Mouse (Mus musculus) mouse embryonic stem cell (cell line): ENCODE measurements around the gene Armh3.

ENCODE experiments used
- in situ Hi-C, 2 experiments: fragments of 300-500 bp; cut with MboI; formaldehyde crosslinking; loops; 1 replicate in 1 of 2; 3 replicates in 1 of 2; pipeline ENCODE4 v1.14.3; 2019 to 2020; ENCODE audit warnings: low sequenced_read_pairs in 2 of 2, low pct_unique_long_range_greater_than_20kb in 1 of 2, mixed read lengths in 1 of 2; ENCODE audit not compliant: unreplicated experiment in 1 of 2

The Armh3 gene

GRCm38 (mm10) chr19:45783933-45784576, 214.2 kb downstream of the Armh3 start:
- in situ Hi-C loops, result no loop called here

GRCm38 (mm10) chr19:45783181-45783932, 214.9 kb downstream of the Armh3 start, which contains the start of gene Mgea5:
Gene Mgea5 (minus strand): TSS chr19:45783837.
- in situ Hi-C loops, result no loop called here

- in situ Hi-C loops, result no loop called here
Observed at GRCm38 (mm10) chr19:45782315-45783001, 215.8 kb downstream of the Armh3 start.

GRCm38 (mm10) chr19:45781676-45782075, 216.6 kb downstream of the Armh3 start:
- in situ Hi-C loops, result no loop called here

- in situ Hi-C loops, result no loop called here
Observed at GRCm38 (mm10) chr19:45780350-45780915, 217.9 kb downstream of the Armh3 start.

- in situ Hi-C loops, result no loop called here
Observed at GRCm38 (mm10) chr19:45775486-45775885, 222.8 kb downstream of the Armh3 start.

- in situ Hi-C loops, result loop anchor here (25.0 kb wide), 2 partner anchors 809 to 834 kb away; partner anchors contain the start of gene Slf2 (in 1 of the 2)
Observed at GRCm38 (mm10) chr19:45771501-45771900, 226.8 kb downstream of the Armh3 start.
